Mouse (Mus musculus) NIH3T3 (cell line): Measurements from ENCODE around the gene Anp32a.

Experiments
- DNase-seq: peaks from one replicate; pipeline ENCODE4 v3.0.0-alpha.2; 2012; ENCODE audit warnings: low read depth

The Anp32a gene

GRCm38 (mm10) chr9:62341123-62341486, at the start of gene Anp32a:
Anp32a (plus strand) TSS chr9:62341293.
- DNase-seq = peak; percentile 98

DNA sequence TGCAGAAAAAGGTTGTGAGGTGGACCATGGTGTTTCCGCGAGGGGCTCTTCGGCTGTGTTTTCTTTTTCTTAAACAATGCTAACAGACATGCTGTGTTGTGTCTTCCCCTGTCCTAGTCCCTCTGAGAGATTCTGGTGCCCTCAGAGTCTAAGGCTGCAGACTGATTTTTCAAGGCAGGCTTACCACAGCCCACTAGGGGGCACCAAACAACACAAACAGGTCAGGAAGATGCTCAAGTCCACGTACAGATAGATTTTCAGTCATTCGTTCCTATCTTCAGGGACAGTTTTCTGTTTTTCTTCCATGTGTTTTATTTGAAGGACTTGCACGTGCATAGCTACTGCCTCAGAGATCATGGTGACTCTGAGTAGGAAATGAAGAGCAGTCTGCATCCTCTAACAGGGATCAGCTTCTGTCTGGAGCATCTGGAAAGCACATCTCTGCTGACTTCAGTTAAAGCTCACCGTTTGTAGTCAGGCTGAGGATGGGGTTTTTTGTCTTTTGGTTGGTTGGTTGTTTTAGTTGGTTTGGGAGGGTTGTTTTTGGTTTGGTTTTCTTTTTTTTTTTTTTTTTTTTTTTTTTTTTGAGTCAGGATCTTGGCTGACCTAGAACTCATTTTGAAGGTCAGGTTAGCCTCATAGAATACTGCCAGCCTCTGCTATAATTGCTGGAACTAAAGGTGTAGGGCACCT, 45.9 kb upstream of the Anp32a start:
- peak; percentile 88 for DNase-seq

- no peak for DNase-seq
Measured at GRCm38 (mm10) chr9:62296891-62297290, 44.2 kb upstream of the Anp32a start.

- no peak for DNase-seq
Measured at GRCm38 (mm10) chr9:62315556-62315955, 25.5 kb upstream of the Anp32a start.

DNA sequence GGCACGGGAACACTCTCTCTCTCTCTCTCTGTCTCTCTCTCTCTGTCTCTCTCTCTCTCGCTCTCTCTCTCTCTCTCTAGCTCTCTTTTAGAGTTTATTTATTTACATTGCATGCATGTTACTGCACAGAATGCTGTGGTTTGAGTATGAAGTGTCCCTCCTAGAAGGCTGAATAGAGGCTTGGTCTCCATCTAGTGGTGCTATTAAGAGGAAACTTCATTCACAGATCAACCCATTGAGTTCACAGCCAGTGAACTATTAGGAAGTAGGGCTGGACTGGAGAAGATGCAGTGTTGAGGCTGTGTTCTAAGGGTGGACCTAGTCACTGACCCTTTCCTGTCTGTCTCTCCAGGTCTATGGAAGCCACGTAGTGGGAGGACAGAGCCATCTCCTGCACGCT, 22.4 kb upstream of the Anp32a start:
- no peak for DNase-seq

GRCm38 (mm10) chr9:62323816-62324215, 17.3 kb upstream of the Anp32a start:
- DNase-seq = no peak

- no peak for DNase-seq
Measured at GRCm38 (mm10) chr9:62325965-62326364, 15.1 kb upstream of the Anp32a start.

DNA sequence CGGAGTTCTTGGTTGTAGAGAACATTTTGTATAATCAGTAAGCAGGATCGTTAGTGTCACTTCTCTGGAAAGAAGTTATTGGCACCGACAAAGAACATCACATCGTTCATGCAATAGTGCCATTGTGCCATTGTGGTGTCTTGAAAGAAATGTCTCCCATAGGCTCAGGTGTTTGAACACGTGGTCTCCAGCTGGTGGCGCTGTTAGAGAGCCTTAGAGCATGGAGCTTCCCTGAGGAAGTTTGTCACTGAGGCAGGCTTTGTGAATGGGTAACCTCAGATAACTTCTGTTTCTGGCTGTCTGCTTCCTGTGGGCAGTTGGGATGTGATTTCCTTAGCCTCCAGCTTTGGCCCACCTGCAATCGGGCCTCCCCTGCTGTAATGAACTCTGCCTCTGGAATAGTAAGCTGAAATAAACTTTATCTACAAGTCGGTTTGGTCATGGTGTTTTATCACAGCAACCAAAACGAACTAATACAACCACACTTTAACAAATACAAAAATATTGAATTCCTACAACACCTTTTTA, 6.7 kb upstream of the Anp32a start:
- no peak for DNase-seq

DNA sequence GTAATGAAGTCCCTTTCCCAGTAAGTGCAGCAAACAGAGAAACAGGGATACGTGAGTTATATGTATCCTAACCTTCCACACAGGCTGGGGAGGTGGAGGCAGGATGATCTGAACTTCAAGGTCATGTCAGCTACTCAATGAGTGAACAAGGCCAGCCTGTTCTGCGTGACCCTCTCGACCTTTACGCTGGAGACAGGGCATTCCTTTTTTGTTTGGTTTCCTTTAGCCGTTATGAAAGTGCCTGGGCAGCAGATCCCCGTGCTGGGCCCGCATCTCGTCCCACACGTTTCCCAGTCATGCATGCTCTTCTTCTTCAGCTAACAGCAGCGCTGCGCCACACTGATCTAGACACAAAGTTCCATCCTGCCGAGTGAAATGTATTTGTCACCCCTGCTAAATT, 5.7 kb upstream of the Anp32a start:
- DNase-seq = no peak

DNA sequence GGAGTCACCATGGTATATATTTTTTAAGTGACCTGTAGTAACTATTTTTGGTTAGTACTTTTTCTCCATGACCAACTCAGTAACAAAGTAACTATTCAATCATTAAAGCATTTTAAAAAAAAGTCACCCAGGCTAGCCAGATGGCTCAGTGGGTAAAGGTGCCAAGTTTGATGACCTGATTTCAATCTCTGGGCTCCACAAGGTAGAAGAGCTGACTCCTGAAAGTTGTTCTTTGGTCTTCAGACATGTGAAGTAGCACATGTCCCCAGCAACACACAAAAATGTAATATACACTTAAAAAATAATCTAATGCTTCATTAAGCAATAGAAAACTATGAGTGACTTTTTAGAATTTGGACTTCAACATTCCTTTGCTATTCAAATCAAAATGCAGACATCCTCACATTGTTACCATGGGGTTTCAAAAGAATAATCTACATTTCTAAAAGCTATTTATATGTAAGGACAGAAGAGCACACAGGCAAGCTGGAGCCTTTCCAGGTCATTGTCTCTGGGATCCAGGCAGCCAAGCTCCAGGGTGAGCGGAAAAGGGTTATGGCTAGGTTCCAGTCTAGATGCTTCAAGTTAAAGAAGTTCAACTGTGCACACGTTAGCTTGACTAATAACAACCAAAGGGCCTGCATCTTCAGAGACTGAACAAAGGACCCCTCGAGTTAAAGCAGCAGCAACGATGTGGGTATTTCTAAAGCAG, 3.0 kb upstream of the Anp32a start:
- no peak for DNase-seq

- no peak for DNase-seq
Measured at GRCm38 (mm10) chr9:62338636-62339191, 2.4 kb upstream of the Anp32a start.

DNA sequence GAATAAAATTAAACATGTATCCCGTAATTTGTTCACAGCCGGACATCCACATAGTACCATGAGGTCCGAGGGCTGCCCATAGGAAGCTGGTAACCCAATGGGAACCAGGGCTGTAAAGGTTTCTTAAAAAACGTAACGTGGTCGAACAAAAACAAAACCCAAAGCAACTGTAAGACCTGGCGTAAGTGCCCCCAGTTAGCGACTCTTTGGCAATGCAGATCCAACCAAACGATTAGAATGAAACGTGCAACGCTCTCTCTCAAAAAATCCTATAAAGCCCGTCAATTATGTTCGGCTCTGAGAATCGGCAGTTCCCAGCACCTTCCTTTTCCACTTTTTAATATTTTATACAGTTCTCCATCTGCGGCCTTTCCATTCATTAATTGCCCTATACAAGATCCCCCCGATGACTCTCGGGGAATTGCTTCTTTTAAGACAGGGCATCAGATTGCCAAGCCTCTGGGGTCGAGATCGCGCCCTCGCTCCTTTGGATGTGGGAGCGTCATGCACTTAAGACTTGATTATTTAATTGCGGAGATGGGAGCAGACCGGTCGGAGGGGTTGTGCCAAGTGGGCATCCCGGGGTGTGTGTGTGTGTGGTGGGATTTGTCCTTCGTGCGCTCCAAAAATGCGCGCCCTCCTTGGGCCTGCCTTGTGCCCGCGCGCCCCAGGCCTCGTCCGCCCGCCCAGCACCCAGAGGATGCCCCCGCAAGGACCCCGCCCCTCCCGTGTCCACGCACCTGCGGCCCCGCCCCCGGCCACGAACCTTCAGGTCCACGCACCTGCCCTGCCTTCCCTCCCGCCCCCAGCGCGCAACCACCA, 581 bp upstream of the Anp32a start:
- peak; percentile 14 for DNase-seq

- DNase-seq = peak; percentile 43
Measured at GRCm38 (mm10) chr9:62341701-62342440, 778 bp downstream of the Anp32a start.

- DNase-seq = peak; percentile 56
Measured at GRCm38 (mm10) chr9:62342441-62343191, 1.5 kb downstream of the Anp32a start.

DNA sequence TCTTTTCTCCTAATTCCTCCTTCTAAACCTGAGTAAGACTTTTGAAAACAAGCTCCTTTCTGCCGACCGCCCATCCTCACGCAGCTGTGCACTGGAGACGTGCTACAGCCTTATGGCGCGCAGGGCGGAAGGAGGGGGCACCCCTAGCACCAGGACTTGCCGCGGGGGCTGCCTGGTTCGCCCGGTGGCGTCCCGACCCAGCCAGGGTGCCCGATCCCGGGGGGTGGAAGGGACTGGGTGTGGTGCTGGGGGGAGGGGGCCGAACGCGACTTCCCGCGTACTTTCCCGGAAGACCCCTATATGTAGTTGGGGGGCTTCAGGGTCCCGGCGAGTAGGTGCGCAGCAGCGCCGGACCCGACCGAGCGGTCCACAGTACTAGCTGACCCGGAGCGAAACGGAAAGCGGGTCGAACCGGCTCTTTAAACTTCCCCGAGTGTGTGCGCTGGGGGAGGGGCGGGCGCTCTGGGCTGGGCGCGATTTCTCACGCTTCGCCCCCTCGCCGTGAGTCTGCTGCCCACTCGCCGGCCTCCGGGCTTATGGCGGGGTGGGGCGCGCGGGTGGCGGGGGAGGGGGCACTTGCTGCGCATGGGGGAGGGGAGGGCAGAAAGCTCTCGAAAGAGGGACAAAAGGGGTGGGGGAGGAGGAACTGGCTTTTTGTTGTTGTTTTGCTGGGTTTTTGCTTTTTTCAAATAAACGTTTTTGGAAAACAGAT, 2.3 kb downstream of the Anp32a start:
- peak; percentile 76 for DNase-seq

DNA sequence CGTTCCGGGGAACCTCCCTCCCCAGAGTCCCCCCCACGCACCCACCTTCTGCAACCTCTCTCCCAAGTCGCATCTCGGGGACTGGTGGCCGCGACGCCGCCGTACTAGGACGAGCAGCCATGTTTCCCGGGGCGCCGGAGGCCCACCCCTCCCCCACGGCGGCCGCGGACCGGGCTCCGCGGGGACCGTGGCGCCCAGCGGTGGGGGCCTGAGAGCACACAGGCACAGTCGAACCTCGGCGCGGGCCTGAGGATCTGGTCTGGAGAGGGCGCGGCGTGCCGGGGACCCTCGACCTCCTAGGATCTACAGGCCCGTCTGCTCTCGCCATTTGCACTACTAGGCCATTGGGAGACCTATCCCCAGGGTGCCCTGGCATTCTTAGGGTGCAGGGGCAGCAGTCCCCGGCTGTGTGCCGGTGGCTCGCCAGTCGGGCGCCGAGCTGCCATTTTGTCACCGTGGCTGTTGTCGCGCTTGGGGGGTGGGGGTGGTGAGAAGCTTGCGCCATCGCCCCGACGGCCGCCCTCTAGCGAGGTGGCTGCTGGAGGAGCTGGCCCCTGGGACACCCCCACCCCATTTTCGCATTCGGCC, 2.9 kb downstream of the Anp32a start:
- DNase-seq = peak; percentile 61

GRCm38 (mm10) chr9:62344545-62344944, 3.5 kb downstream of the Anp32a start:
- peak; percentile 57 for DNase-seq

- no peak for DNase-seq
Measured at GRCm38 (mm10) chr9:62345081-62345481, 4.0 kb downstream of the Anp32a start.

DNA sequence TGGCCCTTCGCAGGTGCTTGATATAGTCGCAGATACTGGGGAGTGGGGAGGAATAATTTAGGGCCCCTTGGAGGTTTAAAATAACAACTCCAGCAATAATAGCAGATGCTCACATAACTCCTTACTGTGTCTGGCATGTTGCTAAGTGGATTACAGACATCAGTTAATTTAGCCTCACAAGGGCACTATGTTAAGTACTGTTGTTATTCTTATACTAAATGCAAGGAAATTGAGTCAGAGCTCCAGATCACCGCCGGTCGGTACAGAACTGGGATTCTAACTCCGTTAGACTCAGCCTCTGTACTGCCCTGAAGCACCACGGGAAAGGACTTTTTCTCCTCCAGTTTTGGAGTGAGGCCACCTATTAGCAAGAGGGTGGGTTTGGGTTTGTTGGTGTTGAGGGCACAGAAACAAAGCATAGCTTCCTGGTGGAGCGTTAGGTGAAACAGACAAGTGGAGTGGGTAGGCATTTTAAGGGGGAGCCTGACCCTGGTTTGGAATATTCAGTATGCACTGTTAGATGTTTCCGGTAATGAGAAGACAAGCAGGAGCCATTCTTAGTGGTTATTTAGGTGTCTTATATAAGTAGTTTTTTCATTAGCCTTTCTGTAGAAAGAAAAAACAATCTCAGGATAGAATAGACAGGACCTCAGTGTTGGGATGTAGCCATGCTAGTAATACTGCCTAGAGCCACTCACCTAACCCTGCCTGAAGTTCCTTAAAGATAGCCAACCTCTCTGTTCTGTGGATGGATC, 4.7 kb downstream of the Anp32a start:
- DNase-seq = no peak
